Mouse (Mus musculus) cerebral cortex, adult 2 months (tissue): ENCODE results near the gene Osbp.

Source experiments
- WGBS: fragments of 180-500 bp; shearing (Covaris S2); methylation state at CpG from one replicate; pipeline ENCODE4 v1.1.7; 2018; 5-methylcytosine and 5-hydroxymethylcytosine counted together

Gene Osbp

GRCm38 (mm10) chr19:12010916-12011559 is 45.3 kb downstream of the Osbp start:
- WGBS, result under 1% methylated on average over 26 of the region's 26 CpGs

GRCm38 (mm10) chr19:12011560-12012556 is 46.1 kb downstream of the Osbp start:
- under 1% methylated on average over 49 of the region's 49 CpGs for WGBS

GRCm38 (mm10) chr19:12012615-12013014 is 46.9 kb downstream of the Osbp start:
- under 1% methylated on average over 10 of the region's 10 CpGs for WGBS

GRCm38 (mm10) chr19:12013228-12013627 is 47.5 kb downstream of the Osbp start:
- WGBS, result 3% methylated on average over 12 of the region's 12 CpGs

GRCm38 (mm10) chr19:12015708-12016107 is 50.0 kb downstream of the Osbp start:
- 75% methylated on average over 8 of the region's 8 CpGs for WGBS

- 74% methylated on average over 4 of the region's 4 CpGs for WGBS
These were observed 50.5 kb downstream of the Osbp start for GRCm38 (mm10) chr19:12016192-12016591.

- WGBS, result 86% methylated on average over 4 of the region's 4 CpGs
These were observed 58.4 kb downstream of the Osbp start for GRCm38 (mm10) chr19:12024149-12024548.

GRCm38 (mm10) chr19:12025333-12025732 is 59.6 kb downstream of the Osbp start:
- 83% methylated on average over 3 of the region's 3 CpGs for WGBS

- 66% methylated on average over 2 of the region's 2 CpGs for WGBS
These were observed 60.9 kb downstream of the Osbp start for GRCm38 (mm10) chr19:12026606-12027005.

GRCm38 (mm10) chr19:12041217-12041616 is 75.5 kb downstream of the Osbp start, which contains the start of gene Olfr1423:
Gene Olfr1423 (minus strand): TSS chr19:12041317.
- 73% methylated on average over 2 of the region's 2 CpGs for WGBS

- WGBS, result 86% methylated on average over 5 of the region's 5 CpGs
These were observed 77.4 kb downstream of the Osbp start for GRCm38 (mm10) chr19:12043163-12043562.
